Mouse (Mus musculus) erythroblast, embryonic 14.5 days (primary cell): ENCODE data around the gene Spint1.

Experiments
- GATA1 ChIP-seq: IDR thresholded peaks from 2 replicates; pipeline ENCODE4 v1.6.1; 2012; ENCODE audit warnings: low read length, inconsistent platforms, mixed read lengths
- TAL1 ChIP-seq: IDR thresholded peaks from 3 replicates; pipeline ENCODE4 v1.6.1; 2012; ENCODE audit warnings: low read length, inconsistent platforms, mixed read lengths

DNA sequence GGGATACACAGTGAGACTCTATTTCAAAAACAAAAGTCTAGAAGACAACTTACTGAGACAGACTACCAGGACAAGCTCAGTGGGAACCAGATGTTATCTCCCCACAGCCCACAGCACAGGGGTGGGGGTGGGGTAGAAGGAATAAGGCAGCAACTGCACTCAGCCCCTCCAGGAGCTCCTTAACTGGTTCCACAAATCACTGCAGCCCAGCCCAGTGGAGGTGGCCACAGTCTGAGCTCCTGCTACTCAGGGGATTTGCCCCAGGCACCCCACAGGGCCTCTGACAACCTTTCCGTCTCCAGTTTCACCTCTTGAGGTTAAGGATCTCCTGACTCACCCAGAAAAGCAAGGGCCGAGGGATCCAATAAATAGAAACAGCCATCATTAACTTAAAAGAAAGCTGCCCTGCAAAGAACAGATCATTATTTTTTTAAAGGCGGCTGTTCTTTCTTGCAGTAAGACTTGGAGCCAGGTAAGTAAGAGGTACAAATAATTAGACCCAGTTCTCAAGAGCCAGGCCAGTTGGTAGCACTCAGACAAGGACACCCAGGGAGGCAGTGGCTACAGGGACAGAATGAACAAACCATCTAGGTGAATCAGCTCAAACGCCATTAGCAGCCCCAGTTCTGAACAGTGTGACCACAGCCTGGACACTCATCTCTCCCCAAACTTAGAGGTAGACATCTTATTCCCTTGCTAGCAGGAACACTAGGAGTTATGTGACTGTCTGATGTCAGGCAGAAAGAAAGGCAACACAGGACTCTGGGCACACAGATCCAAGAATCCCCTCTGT is 40.6 kb upstream of the Spint1 start:
- TF ChIP-seq GATA1: no peak
- no peak for TF ChIP-seq TAL1
